ENCODE assay signal across 8 mouse cellular contexts in genomic region chr6:38298246-38298635, GRCm38 (mm10). TPM values are rescaled to one million over a fixed set of nuclear protein-coding genes. Genes with fewer than 3 reads are reported as not detected.
A peak's percentile ranks its signal among the peaks of the same experiment; 100 is the strongest.
DNase-seq lines count a peak whose midpoint lies in the region; ATAC-seq and TF ChIP-seq lines count a peak whose summit lies in the region.

No protein-coding gene starts in this region.

- no peak for TF ChIP-seq RAD21 in CH12.LX (IDR thresholded peaks at IDR 0.05; ENCODE audit: low read depth, low read length)

- 1% methylated on average over 10 of the region's 10 CpGs for WGBS in heart, embryonic 10.5 days
- 1% methylated on average over 10 of the region's 10 CpGs for WGBS in limb, embryonic 10.5 days
- WGBS in midbrain, embryonic 16.5 days = 0% methylated on average over 10 of the region's 10 CpGs

- dilution Hi-C loops in CH12.LX (cut with MboI; ENCODE audit: extremely low pct_ligation_motif_present, extremely low pct_unique_long_range_greater_than_20kb, low sequenced_read_pairs) = no loop called here

- DNase-seq in heart, embryonic 10.5 days (ENCODE audit: low spot score) = no peak
- DNase-seq in heart, postnatal 25 days (ENCODE audit: low spot score) = no peak
- no peak for DNase-seq in CH12.LX (ENCODE audit: extremely low read depth)
- DNase-seq in cerebellum, adult 8-10 months = peak; percentile 25
- DNase-seq in forelimb bud, embryonic 11.5 days (ENCODE audit: low read depth, low spot score) = peak; percentile 72
- DNase-seq in limb, embryonic 10.5 days (ENCODE audit: low spot score) = peak; percentile 71

- no peak for TF ChIP-seq CTCF in CH12.LX (conservative IDR thresholded peaks at IDR 0.05 in 1 of 2, IDR thresholded peaks at IDR 0.05 in 1 of 2; ENCODE audit: low read depth in 2 of 2, low read length in 2 of 2)

- peak overlapping the region; percentile 91 for H3K4me2 ChIP-seq in CH12.LX (ENCODE audit: insufficient read depth, low read depth, poor library complexity, severe bottlenecking)
- peak overlapping the region; percentile 68 for H3K4me2 ChIP-seq in midbrain, embryonic 16.5 days (ENCODE audit: low read length)

- H3K27me3 ChIP-seq in heart, embryonic 10.5 days (ENCODE audit: insufficient read depth, poor library complexity, severe bottlenecking) = no peaks in the 10 kb centered on the region
- H3K27me3 ChIP-seq in CH12.LX (replicated peaks) = no peaks in the 10 kb centered on the region
- no peaks in the 10 kb centered on the region for H3K27me3 ChIP-seq in limb, embryonic 10.5 days (ENCODE audit: low read depth, poor library complexity, severe bottlenecking)
- H3K27me3 ChIP-seq in midbrain, embryonic 16.5 days (ENCODE audit: control insufficient read depth, insufficient read depth, low read depth, low read length) = no peaks in the 10 kb centered on the region

- peak overlapping the region; percentile 64 for H3K9ac ChIP-seq in CH12.LX (ENCODE audit: insufficient read depth, low read depth)
- H3K9ac ChIP-seq in midbrain, embryonic 16.5 days (ENCODE audit: low read depth, low read length) = peak overlapping the region; percentile 96

- H3K36me3 ChIP-seq in heart, embryonic 10.5 days = peaks cover 42% of the 10 kb centered on the region
- peaks cover 11 to 29% of the 10 kb centered on the region in 2 experiments for H3K36me3 ChIP-seq in CH12.LX (replicated peaks in 1 of 2; ENCODE audit: control insufficient read depth in 1 of 2, insufficient read depth in 1 of 2, low read length in 1 of 2)
- peaks cover 38% of the 10 kb centered on the region for H3K36me3 ChIP-seq in limb, embryonic 10.5 days
- 0 out of 2 replicates have a peak, but pooled peaks cover 6% of the 10 kb centered on the region for H3K36me3 ChIP-seq in midbrain, embryonic 16.5 days (ENCODE audit: control insufficient read depth, insufficient read depth, low read length)

- intact Hi-C loops in heart, postnatal 25 days (cut with DNase I) = loop anchor here (5.0 kb wide), 1 partner anchor 59 kb away; no protein-coding TSS in a partner anchor

- peak overlapping the region; percentile 100 for H3K27ac ChIP-seq in heart, embryonic 10.5 days
- no peak overlapping the region for H3K27ac ChIP-seq in CH12.LX (ENCODE audit: insufficient read depth, low read depth)
- H3K27ac ChIP-seq in limb, embryonic 10.5 days = peak overlapping the region; percentile 99
- H3K27ac ChIP-seq in midbrain, embryonic 16.5 days (ENCODE audit: low read length) = peak overlapping the region; percentile 94

- H3K79me2 ChIP-seq in CH12.LX (replicated peaks; ENCODE audit: control insufficient read depth, extremely low read depth, insufficient read depth, poor library complexity, severe bottlenecking) = no peaks in the 10 kb centered on the region

- TF ChIP-seq POLR2A in CH12.LX (IDR thresholded peaks at IDR 0.05; ENCODE audit: low read depth, low read length) = no peak

- peaks cover 16% of the 10 kb centered on the region for H3K4me1 ChIP-seq in heart, embryonic 10.5 days
- H3K4me1 ChIP-seq in CH12.LX (ENCODE audit: control insufficient read depth in 1 of 2, insufficient read depth in 2 of 2) = peaks cover 5 to 12% of the 10 kb centered on the region in 2 experiments; a peak in 3 of 4 replicates
- H3K4me1 ChIP-seq in limb, embryonic 10.5 days = peaks cover 24% of the 10 kb centered on the region
- peaks cover 9% of the 10 kb centered on the region; the same call in 1 of the 2 replicates for H3K4me1 ChIP-seq in midbrain, embryonic 16.5 days (ENCODE audit: control insufficient read depth, insufficient read depth, low read length)

- H3K4me3 ChIP-seq in heart, embryonic 10.5 days = peak overlapping the region; percentile 94
- peak overlapping the region; percentile 50 to 99 (median 82) for H3K4me3 ChIP-seq in CH12.LX (replicated peaks in 1 of 3; ENCODE audit: low read depth in 2 of 3, low read length in 2 of 3, poor library complexity in 1 of 3)
- H3K4me3 ChIP-seq in limb, embryonic 10.5 days = peak overlapping the region; percentile 82
- peak overlapping the region; percentile 81 for H3K4me3 ChIP-seq in midbrain, embryonic 16.5 days (ENCODE audit: low read depth, low read length)

- TF ChIP-seq EP300 in CH12.LX (IDR thresholded peaks at IDR 0.05; ENCODE audit: low read length) = no peak

- in situ Hi-C loops in CH12.LX (cut with MboI; ENCODE audit: low pct_ligation_motif_present, low pct_unique_long_range_greater_than_20kb, low sequenced_read_pairs) = no loop called here

- ATAC-seq in midbrain, embryonic 16.5 days = peak; percentile 49
- ATAC-seq in CD4-positive, CD25-positive, alpha-beta regulatory T cell, adult 4 months = no peak

- H3K9me3 ChIP-seq in heart, embryonic 10.5 days = no peaks in the 10 kb centered on the region
- H3K9me3 ChIP-seq in CH12.LX (replicated peaks; ENCODE audit: low read length) = no peaks in the 10 kb centered on the region
- no peaks in the 10 kb centered on the region for H3K9me3 ChIP-seq in limb, embryonic 10.5 days (replicated peaks)
- no peaks in the 10 kb centered on the region for H3K9me3 ChIP-seq in midbrain, embryonic 16.5 days (replicated peaks; ENCODE audit: control insufficient read depth, low read length, poor library complexity, severe bottlenecking)

TF ChIP-seq in CH12.LX, 34 proteins besides CTCF, POLR2A, EP300 and RAD21:
- TF ChIP-seq SMC3 (IDR thresholded peaks at IDR 0.05; ENCODE audit: low read depth, low read length) (no peak), E2F4 (IDR thresholded peaks at IDR 0.05; ENCODE audit: insufficient replicate concordance, low read depth, low read length) (no peak), ZC3H11A (IDR thresholded peaks at IDR 0.05; ENCODE audit: low read depth, low read length) (no peak), PAX5 (IDR thresholded peaks at IDR 0.05; ENCODE audit: low read length) (no peak), ZKSCAN1 (IDR thresholded peaks at IDR 0.05; ENCODE audit: borderline replicate concordance, low read depth, low read length) (no peak), MYC (IDR thresholded peaks at IDR 0.05; ENCODE audit: low read depth, low read length) (no peak), JUN (IDR thresholded peaks at IDR 0.05; ENCODE audit: insufficient read depth, low read depth, low read length) (no peak), USF2 (conservative IDR thresholded peaks at IDR 0.05; ENCODE audit: low read depth, low read length) (no peak), ETS1 (conservative IDR thresholded peaks at IDR 0.05; ENCODE audit: low read depth, low read length) (no peak), KAT2A (IDR thresholded peaks at IDR 0.05; ENCODE audit: insufficient replicate concordance, low read length) (no peak), MEF2A (IDR thresholded peaks at IDR 0.05; ENCODE audit: borderline replicate concordance, low read depth, low read length) (no peak), MAZ (IDR thresholded peaks at IDR 0.05; ENCODE audit: low read depth, low read length) (no peak), SIN3A (IDR thresholded peaks at IDR 0.05; ENCODE audit: low read length) (no peak), MXI1 (IDR thresholded peaks at IDR 0.05; ENCODE audit: low read depth, low read length) (no peak), IRF4 (IDR thresholded peaks at IDR 0.05; ENCODE audit: low read depth, low read length) (no peak), NELFE (IDR thresholded peaks at IDR 0.05; ENCODE audit: low read depth, low read length) (no peak)
TF ChIP-seq in CH12.LX: peak in this region for 0.

RNA-seq across cellular contexts. Expression of gene Zc3hav1l, which starts 0.8 kb away (rescaled TPM):
- 11.9 and 13.4 TPM in 2 replicates for polyA plus RNA-seq in heart, embryonic 10.5 days (2016; fragmentation: Nextera tagmentation; extraction: Ambion mirVana)
- 1 to 10 TPM; 1.6 to 2.4 TPM for total RNA-seq in heart, postnatal 25 days (2021)
- total RNA-seq in CH12.LX (2012; rRNA removed) (2.3 and 3.1 TPM in 2 replicates), CH12.LX (2014; rRNA removed) (2.8 and 2.9 TPM in 2 replicates)
- 5.1 and 6.3 TPM in 2 replicates for polyA plus RNA-seq in CH12.LX (2012; ENCODE audit: insufficient read length, low read depth)
- 14.7 and 18.2 TPM in 2 replicates for polyA plus RNA-seq in limb, embryonic 10.5 days (2016; fragmentation: Nextera tagmentation; extraction: Ambion mirVana)
- polyA plus RNA-seq in midbrain, embryonic 16.5 days (2015; fragmentation: Nextera tagmentation; extraction: Ambion mirVana) = 7.0 and 8.3 TPM in 2 replicates
- polyA plus RNA-seq in CD4-positive, CD25-positive, alpha-beta regulatory T cell, adult 4 months (2017; shearing (Covaris generic)) = under 1 TPM; 0.38 to 0.55 TPM

RNA-seq across cellular contexts. Expression of gene D630045J12Rik, which starts 44.4 kb away (rescaled TPM):
- polyA plus RNA-seq in heart, embryonic 10.5 days (2016; fragmentation: Nextera tagmentation; extraction: Ambion mirVana) = 2.2 and 5.0 TPM in 2 replicates
- 1 to 10 TPM; 1.2 to 1.7 TPM for total RNA-seq in heart, postnatal 25 days (2021)
- total RNA-seq in CH12.LX (2012; rRNA removed) = 1.3 and 1.7 TPM in 2 replicates
- 0.43 and 0.48 TPM in 2 replicates for total RNA-seq in CH12.LX (2014; rRNA removed)
- 3.4 and 4.9 TPM in 2 replicates for polyA plus RNA-seq in CH12.LX (2012; ENCODE audit: insufficient read length, low read depth)
- 8.2 and 8.5 TPM in 2 replicates for polyA plus RNA-seq in limb, embryonic 10.5 days (2016; fragmentation: Nextera tagmentation; extraction: Ambion mirVana)
- 15.8 and 19.4 TPM in 2 replicates for polyA plus RNA-seq in midbrain, embryonic 16.5 days (2015; fragmentation: Nextera tagmentation; extraction: Ambion mirVana)
- under 1 TPM in 1 of 2 experiments, not detected in 1; 0.08 TPM for polyA plus RNA-seq in CD4-positive, CD25-positive, alpha-beta regulatory T cell, adult 4 months (2017; shearing (Covaris generic))

RNA-seq across cellular contexts. Expression of gene Zc3hav1, which starts 56.2 kb away (rescaled TPM):
- polyA plus RNA-seq in heart, embryonic 10.5 days (2016; fragmentation: Nextera tagmentation; extraction: Ambion mirVana) = 8.0 and 9.7 TPM in 2 replicates
- total RNA-seq in heart, postnatal 25 days (2021) = 10 to 100 TPM; 12.6 to 15.3 TPM
- total RNA-seq in CH12.LX (2012; rRNA removed) (67.2 and 68.7 TPM in 2 replicates), CH12.LX (2014; rRNA removed) (49.8 and 51.8 TPM in 2 replicates)
- polyA plus RNA-seq in CH12.LX (2012; ENCODE audit: insufficient read length, low read depth) = 50.1 and 58.1 TPM in 2 replicates
- 1.5 and 2.0 TPM in 2 replicates for polyA plus RNA-seq in limb, embryonic 10.5 days (2016; fragmentation: Nextera tagmentation; extraction: Ambion mirVana)
- polyA plus RNA-seq in midbrain, embryonic 16.5 days (2015; fragmentation: Nextera tagmentation; extraction: Ambion mirVana) = 1.0 and 1.1 TPM in 2 replicates
- polyA plus RNA-seq in CD4-positive, CD25-positive, alpha-beta regulatory T cell, adult 4 months (2017; shearing (Covaris generic)) = 100 to 1,000 TPM; 189 to 215 TPM

Comparison
In these comparisons a context has a peak if more than half of its experiments do, and no peak if none do; other contexts are left out.
1. DNase-seq: peak in cerebellum, adult 8-10 months (single experiment), forelimb bud, embryonic 11.5 days (single experiment) and limb, embryonic 10.5 days (single experiment); none in heart, embryonic 10.5 days (single experiment), heart, postnatal 25 days (single experiment) and CH12.LX (single experiment).
2. Peak in every context shown above with its lines, with median percentiles within 50 percentile points of each other: H3K4me3 ChIP-seq.